Mouse (Mus musculus) neutrophil, adult 5-6 weeks (primary cell): ENCODE measurements around the gene Atp8b4. TPM values are rescaled to one million over a fixed set of nuclear protein-coding genes. Genes with fewer than 3 reads are reported as not detected.

ENCODE experiments used
- ATAC-seq: fragments of 151-379, 151-347 bp; 2 replicates; pipeline ENCODE4 v1.8.0; 2017; ENCODE audit warnings: mild to moderate bottlenecking, moderate TSS enrichment; ENCODE audit not compliant: insufficient number of reproducible peaks, poor library complexity, low FRiP score, severe bottlenecking; ENCODE audit errors: extremely low read depth
- total RNA-seq: library from RNA; stranded (forward); fragments of 200-1000 nt; gene quantifications from 2 replicates; pipeline ENCODE4 v1.2.3, GENCODE M21; 2017

Atp8b4 gene
- total RNA-seq, 1 experiment from 2014 or later: 76.6 TPM

DNA sequence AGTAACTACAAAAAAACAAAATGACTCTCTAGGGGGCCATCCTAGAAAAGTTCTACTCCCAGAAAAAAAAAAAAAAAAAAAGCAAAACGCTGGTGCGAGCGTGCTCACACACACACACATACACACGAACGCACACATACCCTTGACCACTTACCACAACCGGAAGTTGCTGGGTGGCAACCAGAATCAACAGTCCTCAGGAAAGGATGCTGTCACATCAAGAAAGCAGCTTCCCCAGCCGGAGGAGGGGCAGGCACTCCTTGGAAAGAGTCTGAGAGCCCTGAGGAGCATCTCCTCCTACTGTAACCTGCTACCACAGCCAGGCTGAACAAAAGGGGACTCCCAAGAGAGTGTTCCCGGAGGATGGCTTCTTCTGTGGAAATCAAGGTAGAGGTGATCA lies 744 bp downstream of the Atp8b4 start:
- ATAC-seq: peak; percentile 75

GRCm38 (mm10) chr2:126498761-126499452 lies 1.6 kb downstream of the Atp8b4 start:
- no peak for ATAC-seq

DNA sequence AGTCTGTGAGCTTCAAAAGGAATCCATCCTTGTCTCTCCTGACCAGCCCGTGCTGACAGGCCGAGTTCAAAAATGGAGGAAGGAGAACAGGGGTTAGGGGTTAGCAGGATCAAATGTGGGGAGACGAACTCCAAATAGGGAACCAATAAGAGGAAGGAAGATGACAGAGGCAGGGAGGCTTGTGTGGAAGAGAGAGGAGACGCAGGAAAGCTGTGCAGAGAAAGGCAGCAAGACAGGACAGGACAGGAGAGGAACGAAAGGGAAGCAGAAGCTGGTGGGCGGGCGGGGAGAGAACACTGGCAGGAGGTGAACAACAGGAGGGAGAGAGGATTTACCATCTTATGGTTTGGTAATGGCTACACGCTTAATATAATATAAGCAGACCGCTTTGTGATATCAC lies 3.6 kb downstream of the Atp8b4 start:
- peak; percentile 24; the same call in 1 of the 2 replicates for ATAC-seq

DNA sequence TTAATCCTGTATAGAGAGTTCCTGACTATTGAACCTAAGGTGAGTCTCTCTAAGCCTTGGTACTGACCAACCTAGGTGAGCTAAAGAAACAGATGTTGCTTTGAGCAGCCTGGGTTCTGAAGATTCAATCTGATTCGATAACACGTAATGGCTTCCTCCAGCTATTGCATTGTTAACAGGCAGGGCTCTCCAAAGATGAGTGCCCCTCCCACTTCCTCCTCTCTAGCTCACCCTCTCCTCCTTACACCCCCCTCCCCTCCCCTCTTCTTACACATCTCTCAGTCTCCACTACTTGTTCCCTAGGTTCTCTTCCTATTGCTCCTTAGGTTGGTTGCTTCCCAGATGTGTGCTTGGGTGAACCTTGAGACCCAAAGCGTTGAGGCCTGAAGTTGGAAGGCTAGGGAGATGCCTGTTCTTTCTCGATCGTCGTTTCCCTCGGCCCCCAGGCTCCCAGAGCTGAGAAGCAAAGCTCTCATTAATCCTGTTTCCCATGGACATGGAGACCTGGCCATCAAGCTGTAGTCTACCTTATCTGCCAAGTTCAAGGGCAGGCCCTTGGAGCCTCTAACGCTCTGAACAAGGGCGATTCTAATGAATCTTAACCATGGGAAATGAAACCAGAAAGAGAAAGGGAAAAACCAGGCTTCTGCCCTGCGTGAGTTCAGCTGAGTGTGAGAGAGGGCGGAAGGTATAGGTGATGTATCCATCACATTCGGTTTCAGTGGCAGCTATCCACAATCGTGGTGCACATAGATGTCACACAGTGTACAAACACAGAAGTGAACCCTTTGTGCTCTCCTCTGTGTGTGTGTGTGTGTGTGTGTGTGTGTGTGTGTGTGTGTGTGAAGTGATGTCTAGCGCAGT lies 4.4 kb downstream of the Atp8b4 start:
- ATAC-seq: peak; percentile 28; the same call in 1 of the 2 replicates

DNA sequence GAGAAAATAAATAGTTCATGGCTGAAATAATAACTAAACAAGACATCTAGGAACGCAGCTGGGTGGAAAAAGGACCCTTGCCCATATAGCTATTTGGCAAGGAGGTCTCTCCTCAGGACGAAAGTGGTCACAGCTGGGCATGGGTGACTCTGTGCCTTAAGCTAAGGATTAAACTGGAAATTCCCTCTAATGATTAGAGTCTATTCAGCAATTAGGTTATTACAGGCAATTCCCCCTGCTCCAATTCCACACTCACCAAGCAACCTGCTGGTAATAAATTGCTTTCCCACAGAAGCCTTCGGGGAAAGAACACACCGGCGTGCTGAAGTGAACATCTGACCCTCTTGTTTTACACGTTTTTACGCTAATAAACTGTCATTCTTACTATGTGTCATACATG lies 5.2 kb downstream of the Atp8b4 start:
- ATAC-seq: no peak

DNA sequence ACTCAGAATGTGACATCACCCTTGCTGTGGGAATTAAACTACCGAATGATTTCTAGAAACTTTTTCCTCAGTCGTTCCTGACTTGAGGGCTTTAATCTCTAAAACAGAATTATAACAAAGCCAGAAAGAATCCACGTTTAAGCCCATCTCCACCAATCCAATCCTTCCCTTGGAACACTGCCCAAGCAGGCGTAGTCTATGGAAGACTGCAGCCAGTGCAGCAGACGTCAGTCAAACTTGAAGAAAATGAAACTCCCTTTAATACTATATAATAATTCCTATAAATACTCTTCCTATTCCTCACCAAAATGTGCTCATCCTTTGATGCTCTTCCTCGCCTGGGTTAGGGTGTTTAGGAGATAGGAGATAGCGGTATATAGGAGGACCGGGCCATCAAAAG lies 7.2 kb downstream of the Atp8b4 start:
- ATAC-seq: no peak

GRCm38 (mm10) chr2:126492713-126493112 lies 7.8 kb downstream of the Atp8b4 start:
- no peak for ATAC-seq

DNA sequence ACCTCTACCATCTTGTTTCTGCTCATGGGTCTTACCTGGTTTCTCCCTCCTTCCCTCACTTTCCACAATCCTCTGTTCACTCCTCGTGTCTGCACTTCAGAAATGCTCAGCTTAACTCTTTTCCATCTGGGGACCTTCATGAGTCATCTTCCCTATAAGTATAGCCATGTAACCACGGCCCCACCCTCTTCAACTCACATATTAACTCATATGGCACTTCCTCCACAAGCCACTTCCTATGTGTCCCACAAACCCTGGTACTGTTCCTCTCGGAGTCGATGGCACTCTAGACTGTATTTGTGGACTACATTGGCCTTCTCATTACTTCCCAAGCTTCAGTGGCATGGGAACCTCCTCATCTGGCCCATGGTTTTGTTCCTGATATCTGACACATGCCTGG lies 9.0 kb downstream of the Atp8b4 start:
- ATAC-seq: peak; percentile 63

DNA sequence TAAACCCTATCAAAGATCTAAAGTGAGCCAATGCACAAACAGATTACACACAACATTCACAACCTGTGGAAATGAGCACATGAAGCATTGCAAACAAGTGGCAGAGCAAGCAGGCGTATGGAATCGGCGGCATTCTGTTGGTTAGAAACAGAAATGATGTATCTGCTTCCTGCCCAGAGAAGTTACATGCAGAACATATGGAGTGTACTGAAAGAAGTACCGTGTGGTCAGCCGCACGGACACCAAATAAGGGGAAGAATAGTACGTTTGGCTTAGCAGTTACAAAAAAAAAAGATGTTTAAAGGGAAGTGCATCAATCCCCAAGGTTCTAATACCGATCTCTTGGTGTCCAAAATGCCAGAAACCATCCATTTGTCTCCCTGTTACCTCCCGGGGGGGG lies 9.9 kb downstream of the Atp8b4 start:
- peak; percentile 44; the same call in 1 of the 2 replicates for ATAC-seq

- ATAC-seq: no peak
Measured at GRCm38 (mm10) chr2:126485262-126486017, 15.0 kb downstream of the Atp8b4 start.

- ATAC-seq: no peak
Measured at GRCm38 (mm10) chr2:126483337-126483736, 17.1 kb downstream of the Atp8b4 start.

GRCm38 (mm10) chr2:126477556-126477955 lies 22.9 kb downstream of the Atp8b4 start:
- no peak for ATAC-seq

DNA sequence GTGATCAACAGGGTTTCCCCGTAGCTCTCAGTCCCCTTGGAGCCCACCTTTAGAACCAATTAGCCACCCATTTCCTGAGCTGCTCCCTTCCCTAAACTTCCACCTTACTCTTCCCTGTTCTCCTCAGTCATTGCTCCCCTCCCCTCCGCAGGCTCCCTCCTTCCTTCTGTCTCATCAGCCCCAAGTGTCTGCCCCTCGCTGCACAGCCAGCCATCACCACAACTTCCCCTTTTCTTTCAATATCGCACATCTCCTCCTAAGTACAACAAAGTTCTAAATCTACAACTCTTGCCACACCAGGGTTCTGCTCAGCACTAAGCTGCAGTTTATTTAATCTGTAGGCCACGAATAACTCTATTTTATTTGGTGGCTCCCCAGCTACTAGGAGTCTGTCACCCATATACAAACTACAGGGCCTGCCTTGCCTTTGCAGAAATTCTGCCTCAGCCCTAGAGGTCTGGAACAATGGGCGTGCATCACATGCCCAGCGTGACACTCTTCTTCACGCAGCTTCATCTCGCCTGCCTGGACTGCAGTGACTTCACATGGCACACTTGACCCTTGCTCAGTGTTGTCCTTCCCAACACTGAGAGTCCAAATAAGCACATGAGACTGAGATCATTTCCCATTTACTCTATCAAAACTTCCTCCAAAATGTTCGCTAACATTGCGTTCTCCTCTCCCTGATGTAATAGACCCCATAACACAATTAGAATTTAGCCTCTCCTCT lies 24.6 kb downstream of the Atp8b4 start:
- peak; percentile 81 for ATAC-seq

DNA sequence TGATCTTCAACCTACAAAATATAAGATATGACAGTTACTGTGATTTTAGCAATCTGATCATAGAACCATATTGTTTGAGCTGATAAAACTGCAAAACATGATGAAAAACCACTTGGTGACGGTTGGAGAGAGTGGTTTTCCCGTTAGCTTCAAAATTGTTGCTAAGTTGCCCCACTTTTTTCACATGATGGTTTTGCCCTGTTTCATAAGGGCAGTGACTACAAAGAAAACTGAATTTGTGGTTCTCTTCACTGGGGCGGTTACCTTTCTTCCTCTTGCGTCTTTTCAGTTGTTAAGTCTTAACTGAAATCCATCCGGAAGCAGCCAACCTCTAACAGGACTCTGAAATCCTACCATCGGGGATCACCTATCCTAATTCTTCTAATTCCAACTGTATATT lies 26.5 kb downstream of the Atp8b4 start:
- peak; percentile 25; the same call in 1 of the 2 replicates for ATAC-seq

DNA sequence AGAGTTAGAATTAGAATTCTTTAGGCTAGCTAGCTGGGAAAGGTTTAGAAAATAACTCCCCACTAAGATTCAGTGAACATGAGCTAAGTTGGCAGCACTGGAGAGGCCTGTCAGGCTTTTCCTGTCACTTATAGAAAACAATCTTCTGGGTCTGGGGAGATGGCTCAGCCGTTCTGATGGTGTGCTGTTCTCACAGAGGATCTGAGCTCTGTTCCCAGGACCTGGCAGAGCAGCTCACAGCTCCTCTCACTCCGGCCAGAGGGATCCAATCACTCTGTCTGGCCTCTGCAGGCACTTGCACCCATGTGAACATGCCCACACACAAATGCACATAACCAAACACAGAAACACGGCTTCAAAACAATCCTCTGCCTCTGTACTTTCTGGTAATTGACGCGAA lies 27.6 kb downstream of the Atp8b4 start:
- no peak for ATAC-seq

- peak; percentile 31; the same call in 1 of the 2 replicates for ATAC-seq
Measured at GRCm38 (mm10) chr2:126467790-126468189, 32.7 kb downstream of the Atp8b4 start.

DNA sequence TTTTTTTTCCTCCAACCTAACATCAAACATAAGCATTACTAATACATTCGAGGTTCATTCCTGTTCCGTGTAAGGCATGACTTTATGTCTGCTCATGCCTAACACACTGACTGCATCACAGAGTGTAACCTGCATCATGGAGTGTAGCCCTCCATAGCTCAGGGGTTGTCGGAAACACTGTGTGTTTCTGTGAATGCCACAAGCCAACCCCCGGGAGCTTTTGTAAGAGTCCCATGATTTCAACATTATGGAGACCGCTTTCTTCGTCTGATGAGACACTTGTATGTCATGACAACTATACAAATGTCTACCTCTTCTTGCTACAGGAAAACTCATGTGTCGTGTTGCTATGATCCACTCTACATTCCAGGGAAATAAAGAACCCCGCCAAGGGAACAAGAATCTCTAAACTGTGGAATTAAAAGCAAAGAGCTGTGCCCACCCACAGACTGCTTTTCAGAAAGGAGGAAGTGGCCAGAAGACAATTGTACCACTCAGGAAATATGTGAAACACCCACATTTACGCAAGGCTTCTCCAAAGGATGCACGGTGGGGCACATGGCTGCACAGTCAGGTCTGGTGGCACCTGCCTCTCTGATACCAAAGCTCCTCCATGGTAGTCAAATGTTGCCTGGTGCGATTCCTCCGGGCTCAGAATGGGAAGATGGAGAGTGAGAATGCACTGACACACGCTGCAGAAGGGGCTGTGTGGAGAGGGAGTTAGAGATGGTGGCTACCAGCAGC lies 33.9 kb downstream of the Atp8b4 start:
- ATAC-seq: peak; percentile 71

DNA sequence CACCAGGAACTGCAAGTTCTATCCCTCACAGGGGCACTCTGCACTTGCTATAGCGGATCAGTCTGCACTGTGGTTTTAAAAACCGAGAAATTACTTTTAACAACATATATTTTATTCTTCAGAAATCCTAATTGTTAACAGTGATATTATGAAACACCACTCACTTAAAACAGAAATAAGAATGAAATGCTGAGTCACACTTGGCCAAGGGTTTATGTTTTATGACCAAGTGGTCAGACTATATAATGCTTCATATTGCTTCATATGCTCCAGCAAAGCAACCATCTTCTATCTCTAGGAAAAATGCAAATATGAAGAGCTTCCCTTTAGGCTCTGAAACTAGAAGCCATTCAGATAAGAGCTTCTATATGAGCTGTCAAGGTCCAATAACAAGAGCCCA lies 41.8 kb downstream of the Atp8b4 start:
- ATAC-seq: no peak
